Mouse (Mus musculus): ENCODE measurements around the gene Prcc.
"Not testable (repeated sequence)": the region's sequence is repeated elsewhere in the genome, so short reads cannot be mapped to it uniquely, and the experiment has no call there.

Gene Prcc

DNA sequence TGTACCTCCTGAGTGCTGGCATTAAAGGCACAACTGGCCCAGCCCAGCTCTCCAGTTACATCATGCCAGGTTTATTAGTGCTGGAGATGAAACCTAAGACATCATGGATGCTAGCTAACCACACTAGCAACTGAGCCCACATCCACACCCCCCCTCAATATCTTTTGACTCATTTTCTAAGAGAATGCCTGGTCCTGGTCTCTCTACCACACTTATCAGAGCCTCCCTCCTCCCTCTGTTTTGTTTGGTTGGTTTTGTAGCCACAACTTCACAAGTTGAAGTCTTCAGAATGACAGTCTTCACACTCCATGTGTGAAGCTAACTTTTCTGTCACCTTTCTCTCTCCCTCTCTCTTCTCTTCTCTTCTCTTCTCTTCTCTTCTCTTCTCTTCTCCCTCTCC is 44.5 kb downstream of the Prcc start:
- no peak for DNase-seq

DNA sequence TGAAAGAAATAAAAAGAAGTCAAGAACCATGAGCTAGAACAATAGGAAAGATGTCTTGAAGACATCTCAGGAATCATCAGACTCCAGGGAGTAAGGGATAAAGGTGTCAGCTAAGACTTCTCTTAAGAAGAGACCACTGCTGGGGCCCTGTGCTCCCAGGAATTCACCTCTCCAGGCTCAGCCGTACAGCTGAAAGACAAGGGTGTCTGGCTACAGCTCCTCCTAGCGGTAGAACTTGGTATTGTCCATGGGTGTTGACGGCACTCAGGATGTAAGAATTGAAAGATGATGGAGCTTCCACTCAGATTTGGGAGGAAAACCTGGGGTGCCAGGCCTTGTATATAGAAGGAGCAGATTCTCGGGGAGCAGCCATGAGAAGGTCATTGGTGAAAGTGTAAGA is 46.8 kb downstream of the Prcc start:
- peak; percentile 40 for DNase-seq

DNA sequence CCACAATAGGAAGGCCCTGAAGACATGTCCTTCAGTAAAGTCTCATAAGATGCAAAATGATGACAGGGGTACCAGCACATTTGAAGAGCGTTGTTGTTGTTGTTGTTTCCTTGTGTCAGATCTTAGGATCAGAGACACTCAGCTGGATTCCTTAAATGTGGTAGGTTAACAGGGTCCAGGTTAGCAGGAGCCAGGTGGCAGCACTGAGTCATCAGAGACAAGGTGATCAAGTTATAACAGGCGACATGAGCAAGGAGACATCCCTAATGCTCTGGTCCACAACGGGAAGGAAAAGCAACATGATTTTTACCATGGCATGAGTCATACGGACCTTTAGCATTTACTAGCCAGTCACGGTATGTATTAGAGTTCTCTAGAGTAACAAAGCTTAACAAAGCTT is 51.9 kb downstream of the Prcc start:
- DNase-seq: no peak

DNA sequence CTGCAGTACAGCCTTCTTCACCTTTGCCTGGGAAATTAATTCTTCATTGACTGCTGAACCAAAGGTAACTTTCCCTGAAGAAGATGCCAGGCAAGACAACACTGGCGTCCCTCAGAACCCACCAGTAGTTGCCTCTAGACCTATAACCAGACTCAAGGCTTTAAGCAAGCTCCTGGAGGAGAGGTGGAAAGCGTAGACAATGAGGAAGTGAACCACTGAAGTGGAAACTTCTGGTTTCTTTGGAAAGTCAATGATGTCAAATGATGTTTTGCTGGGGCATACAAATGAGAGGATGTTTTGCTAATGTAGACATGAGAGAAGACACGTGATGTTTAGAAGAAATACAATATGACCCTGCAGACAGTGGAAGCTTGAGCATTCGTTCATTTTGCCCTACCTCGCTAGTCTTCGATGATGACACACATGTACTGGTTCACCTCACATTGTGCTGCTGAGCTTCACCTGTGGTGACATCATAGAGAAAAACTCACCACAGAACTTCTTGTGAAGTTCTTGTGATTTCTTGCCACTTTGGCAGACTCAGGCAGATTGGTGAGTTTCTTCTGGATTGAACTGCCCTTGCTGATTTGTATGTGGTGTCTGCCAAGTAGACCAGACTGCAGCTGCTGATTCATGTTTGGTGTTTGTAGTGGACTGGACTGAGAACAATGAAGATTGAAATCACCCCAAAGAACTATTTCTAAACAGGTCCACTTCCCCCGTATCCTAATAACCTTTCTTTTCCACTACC is 53.1 kb downstream of the Prcc start:
- no peak for DNase-seq

DNA sequence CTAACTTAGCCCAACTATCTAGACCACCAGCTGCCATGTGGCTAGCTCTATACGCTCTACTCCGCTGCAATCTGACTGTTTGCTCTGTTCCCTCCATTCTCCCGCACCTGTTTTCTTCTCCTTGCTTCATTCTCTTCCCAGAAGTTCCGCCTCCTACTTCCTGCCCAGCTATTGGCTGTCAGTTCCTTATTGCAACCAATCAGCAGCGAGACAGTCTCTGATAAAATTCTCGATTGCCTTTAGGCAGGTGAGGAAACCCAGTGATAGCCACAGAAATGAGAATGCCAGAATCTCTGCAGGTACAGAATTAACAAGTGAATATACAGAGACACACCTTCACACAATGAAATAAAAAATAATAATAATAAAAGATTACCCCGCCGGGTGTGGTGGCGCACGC is 56.4 kb downstream of the Prcc start:
- DNase-seq: no peak

DNA sequence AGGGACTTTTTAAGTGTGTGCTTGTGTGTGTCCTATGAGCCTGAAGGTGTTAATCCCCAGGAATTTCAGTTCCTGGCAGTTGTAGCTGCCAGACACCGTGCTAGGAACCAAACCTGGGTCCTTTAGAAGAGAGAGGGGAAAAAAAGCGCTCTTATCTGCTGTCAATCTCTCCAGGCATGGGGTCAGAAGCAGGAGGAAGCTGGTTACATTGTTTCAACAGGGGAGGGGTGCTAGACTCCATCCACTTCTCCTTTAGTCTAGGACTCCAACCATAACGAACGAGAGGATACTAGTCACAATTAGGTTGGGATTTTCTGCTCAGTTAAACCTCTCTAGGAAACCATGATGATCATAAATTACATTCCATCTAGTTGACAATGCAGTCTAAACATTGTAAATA is 57.0 kb downstream of the Prcc start:
- DNase-seq: no peak

DNA sequence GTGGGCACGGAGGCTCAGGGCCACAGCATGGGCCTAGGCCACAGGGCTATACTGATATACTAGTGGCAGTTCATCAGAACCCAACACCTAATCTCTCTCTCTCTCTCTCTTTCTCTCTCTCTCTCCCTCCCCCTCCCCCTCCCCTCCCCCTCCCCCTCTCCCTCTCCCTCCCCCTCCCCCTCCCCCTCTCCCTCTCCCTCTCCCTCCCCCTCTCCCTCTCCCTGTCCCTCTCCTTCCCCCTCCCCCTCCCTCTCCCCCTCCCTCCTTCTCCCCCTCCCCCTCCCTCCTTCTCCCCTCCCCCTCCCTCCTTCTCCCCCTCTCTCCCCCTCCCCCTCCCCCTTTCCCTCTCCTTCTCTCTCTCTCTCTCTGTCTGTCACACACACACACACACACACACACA is 61.2 kb downstream of the Prcc start, which contains the start of gene Pear1:
Gene Pear1 (minus strand): TSS at position 101 of the 400 bp plus-strand sequence.
- not testable (repeated sequence) for DNase-seq

DNA sequence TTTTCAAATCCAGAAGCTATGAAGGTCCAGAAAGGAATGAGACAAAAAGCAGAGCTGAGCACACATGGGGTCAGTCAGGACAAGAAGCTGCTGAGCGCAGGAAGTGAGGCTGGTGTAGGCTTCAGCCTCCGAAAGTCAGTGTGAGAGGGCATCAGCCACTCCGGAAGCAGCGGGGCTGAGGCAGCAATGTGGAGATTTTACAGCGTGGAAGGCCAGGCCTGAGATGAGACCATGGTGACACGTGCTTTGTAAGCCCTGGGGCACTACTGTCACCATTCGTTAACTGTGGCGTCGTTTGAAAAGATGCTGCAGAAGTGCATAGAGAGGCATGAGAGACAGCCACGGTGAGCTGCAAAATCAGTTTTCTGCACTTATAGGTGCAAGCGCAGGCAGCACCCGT is 67.2 kb downstream of the Prcc start:
- DNase-seq: no peak

DNA sequence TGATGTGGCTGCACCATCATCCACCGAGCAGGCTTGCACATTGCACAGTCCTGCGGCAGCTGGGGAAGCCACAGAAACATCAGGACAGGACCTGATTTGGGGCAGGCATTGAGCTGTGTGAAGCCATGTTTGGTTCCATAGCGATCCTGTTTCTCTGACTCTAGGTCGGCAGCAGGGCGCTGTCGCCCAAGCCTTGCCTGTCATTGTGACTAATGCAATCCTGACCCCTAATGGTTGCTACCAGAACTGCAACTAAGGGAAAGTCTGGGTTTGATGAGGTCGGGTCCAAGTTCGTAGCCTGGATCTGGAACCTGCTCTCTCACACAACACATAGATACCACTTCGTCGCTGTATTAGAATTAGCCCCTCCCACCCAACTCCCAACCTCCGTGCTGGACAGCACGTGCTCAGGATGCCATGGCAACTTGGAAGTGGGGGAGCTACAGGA is 68.7 kb downstream of the Prcc start:
- DNase-seq: peak; percentile 59

DNA sequence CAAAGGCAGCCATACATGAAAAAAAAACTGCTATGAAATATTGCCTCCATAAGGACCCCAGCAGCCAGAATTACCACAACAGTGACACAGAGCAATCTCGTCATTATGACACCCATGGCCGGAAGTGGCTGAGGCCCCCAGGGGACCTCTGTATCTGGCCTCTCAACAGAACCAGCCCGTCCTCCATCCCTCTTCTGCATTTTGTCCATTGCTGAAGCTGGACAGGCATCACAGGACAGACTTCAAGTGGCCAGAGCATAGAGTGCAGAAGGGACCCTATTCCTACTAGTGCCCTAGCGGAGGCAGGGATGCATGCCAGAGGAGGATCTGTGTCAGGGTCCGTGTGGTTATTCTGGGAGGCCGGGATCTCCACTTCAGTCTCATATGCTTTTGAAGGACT is 69.2 kb downstream of the Prcc start:
- no peak for DNase-seq

DNA sequence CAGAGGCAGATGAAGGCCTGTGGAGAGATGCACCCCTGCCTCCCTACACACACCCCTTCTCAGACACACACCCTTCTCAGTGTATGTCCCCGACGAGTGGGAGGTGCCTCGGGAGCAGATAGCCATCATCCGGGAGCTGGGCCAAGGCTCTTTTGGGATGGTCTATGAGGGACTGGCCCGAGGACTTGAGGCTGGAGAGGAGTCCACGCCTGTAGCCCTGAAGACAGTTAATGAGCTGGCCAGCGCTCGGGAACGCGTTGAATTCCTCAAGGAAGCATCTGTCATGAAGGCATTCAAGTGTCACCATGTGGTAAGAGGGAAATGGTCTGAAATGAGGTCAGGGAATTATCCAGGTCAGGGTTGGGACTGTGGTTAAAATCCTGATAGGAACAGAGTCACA is 72.5 kb downstream of the Prcc start:
- DNase-seq: no peak

DNA sequence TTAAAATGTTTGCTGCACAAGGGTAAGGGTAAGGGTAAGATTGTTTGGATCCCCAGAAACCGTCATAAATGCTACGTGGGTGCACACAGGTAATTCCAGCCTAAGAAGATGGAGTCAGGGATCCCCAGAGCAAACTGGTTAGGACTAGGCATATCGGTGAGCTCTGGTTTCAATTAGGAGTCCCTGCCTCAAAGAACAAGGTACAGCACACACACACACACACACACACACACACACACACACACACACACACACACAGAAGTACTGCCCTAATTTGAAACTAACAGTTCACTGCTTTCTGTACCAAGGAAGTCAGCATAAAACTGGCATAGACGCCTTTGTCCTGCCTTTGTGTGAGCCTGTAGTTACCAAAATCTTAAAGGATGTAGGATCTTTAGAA is 73.0 kb downstream of the Prcc start:
- DNase-seq: no peak

DNA sequence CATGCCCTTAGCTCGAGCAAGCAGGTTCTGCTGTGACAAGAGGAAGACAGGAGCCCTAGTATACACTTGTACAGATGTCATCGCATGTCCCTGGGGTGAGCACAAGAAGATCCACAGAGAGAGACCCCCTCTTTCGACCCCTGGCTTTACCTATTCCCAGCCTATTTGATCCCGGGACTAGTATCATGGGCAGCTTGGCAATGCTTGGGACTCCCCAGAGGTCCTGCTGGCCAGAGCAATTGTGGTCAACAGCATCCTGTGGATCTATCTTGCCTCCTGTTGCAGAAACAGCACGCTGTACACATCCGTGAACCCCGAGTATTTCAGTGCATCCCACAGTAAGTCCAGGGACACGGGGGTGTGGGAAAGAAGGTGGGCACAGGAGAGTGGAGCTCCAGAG is 74.1 kb downstream of the Prcc start:
- DNase-seq: no peak

DNA sequence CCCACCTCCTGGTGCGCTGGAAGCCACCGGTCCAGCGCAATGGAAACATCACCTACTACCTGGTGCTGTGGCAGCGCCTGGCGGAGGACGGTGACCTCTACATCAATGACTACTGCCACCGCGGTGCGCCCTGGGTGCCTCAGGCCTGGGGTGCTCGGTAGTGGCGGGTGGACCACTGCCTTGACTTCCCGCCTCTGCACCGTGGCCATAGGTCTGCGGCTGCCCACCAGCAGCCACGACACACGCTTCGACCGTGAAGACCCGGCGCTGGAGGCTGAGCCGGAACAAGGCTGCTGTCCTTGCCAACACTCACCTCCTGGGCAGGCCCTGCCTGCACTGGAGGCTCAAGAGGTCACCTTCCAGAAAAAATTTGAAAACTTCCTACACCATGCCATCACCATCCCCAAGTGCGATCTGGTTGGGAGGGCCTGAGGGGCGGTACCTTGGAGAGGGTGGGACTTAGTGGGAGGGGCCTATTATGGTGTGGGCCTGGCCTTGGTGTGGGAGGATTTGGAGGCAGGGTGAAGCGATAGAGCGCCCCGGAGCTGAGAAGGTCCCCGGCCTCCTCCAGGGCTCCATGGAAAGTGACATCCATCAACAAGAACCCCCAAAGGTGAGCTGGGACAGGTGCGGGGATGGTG is 76.0 kb downstream of the Prcc start:
- DNase-seq: peak; percentile 32

Measured in kidney, adult 11 months (tissue).